ENCODE assay signal across 17 mouse cellular contexts in the genomic region with DNA sequence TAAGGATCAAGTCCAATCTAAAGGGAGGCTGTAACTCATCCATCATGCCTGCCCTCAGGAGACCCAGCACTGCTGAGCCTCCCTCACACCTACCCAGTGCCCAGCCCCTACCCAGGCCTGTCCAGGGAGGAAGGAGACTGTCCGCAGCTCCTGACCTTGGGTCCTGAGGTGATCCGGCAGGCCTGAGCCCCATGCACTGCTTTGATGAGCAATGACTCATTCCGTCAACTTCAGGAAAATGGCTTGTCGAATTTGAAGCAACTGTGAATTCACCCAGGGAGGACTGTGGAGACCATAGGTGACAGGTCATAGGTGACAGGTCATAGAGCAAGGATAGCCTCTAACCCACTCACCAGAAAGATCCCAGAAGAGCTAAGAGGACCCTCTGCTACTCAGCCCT. TPM values are rescaled to one million over a fixed set of nuclear protein-coding genes. Genes with fewer than 3 reads are reported as not detected.
"Had no signal": no experiment of that assay in that cellular context is flagged by ENCODE, and none has a peak within 500 bp of the region (broad histone marks: within the 10 kb centered on the region; RNA-seq: fewer than 3 reads in every experiment).

No protein-coding gene starts in this region.

- H3K36me3 ChIP-seq: kidney, embryonic 15.5 days; limb, embryonic 15.5 days; liver, embryonic 13.5 days; lung, embryonic 15.5 days; midbrain, embryonic 12.5 days; neural tube, embryonic 13.5 days had no signal

- DNase-seq: kidney, postnatal 25 days; liver, embryonic 13.5 days; liver, postnatal 0 days; lung, postnatal 14 days; retina, postnatal 1 day; right cerebral cortex, postnatal 4 days; spleen, adult 18-20 months; thymus, postnatal 36 days had no signal

- H3K4me3 ChIP-seq: kidney, embryonic 15.5 days; left cerebral cortex, adult 2 months; limb, embryonic 15.5 days; liver, embryonic 13.5 days; lung, embryonic 15.5 days; midbrain, embryonic 12.5 days; neural tube, embryonic 13.5 days had no signal

- H3K27ac ChIP-seq: kidney, embryonic 15.5 days; left cerebral cortex, adult 2 months; limb, embryonic 15.5 days; liver, embryonic 13.5 days; lung, embryonic 15.5 days; macrophage; midbrain, embryonic 12.5 days; neural tube, embryonic 13.5 days had no signal

- H3K4me1 ChIP-seq: kidney, embryonic 15.5 days; limb, embryonic 15.5 days; liver, embryonic 13.5 days; lung, embryonic 15.5 days; midbrain, embryonic 12.5 days; neural tube, embryonic 13.5 days had no signal

- H3K9ac ChIP-seq: kidney, embryonic 15.5 days; limb, embryonic 15.5 days; liver, embryonic 13.5 days; liver, postnatal 0 days; lung, embryonic 15.5 days; midbrain, embryonic 12.5 days; neural tube, embryonic 13.5 days had no signal

- ATAC-seq: liver, postnatal 0 days; midbrain, embryonic 16.5 days had no signal

- H3K27me3 ChIP-seq: kidney, embryonic 15.5 days; limb, embryonic 15.5 days; liver, embryonic 13.5 days; lung, embryonic 15.5 days; midbrain, embryonic 12.5 days; neural tube, embryonic 13.5 days had no signal

- H3K9me3 ChIP-seq: kidney, embryonic 15.5 days; limb, embryonic 15.5 days; liver, embryonic 13.5 days; lung, embryonic 15.5 days; midbrain, embryonic 12.5 days; neural tube, embryonic 13.5 days had no signal

- H3K4me2 ChIP-seq: kidney, embryonic 15.5 days; limb, embryonic 15.5 days; liver, embryonic 13.5 days; lung, embryonic 15.5 days; midbrain, embryonic 12.5 days; neural tube, embryonic 13.5 days had no signal

RNA-seq across cellular contexts. Expression of a gene that starts 26.9 kb away (rescaled TPM):
- total RNA-seq: megakaryocyte-erythroid progenitor cell, adult 5-6 weeks had no signal
- polyA plus RNA-seq: liver, embryonic 13.5 days; liver, postnatal 0 days; macrophage had no signal

RNA-seq across cellular contexts. Expression of a gene that starts 42.0 kb away (rescaled TPM):
- total RNA-seq: megakaryocyte-erythroid progenitor cell, adult 5-6 weeks had no signal
